Mouse (Mus musculus) bone marrow, adult 2 months (tissue): ENCODE measurements around the gene G430095P16Rik. TPM values are rescaled to one million over a fixed set of nuclear protein-coding genes. Genes with fewer than 3 reads are reported as not detected.
A peak's percentile ranks its signal among the peaks of the same experiment; 100 is the strongest.

Experiments
- H3K27ac ChIP-seq: fragments of 200-500 bp; 2 replicates; pipeline ENCODE4 v1.5.1; 2012; ENCODE audit warnings: low read depth, mild to moderate bottlenecking, control low read depth, inconsistent platforms, low read length; ENCODE audit not compliant: control insufficient read depth, poor library complexity, insufficient read depth
- H3K4me1 ChIP-seq: fragments of 200-500 bp; 2 replicates; pipeline ENCODE4 v1.6.1; 2011; ENCODE audit warnings: low read length; ENCODE audit not compliant: control insufficient read depth, insufficient read depth
- H3K4me3 ChIP-seq: fragments of 200-500 bp; replicated peaks from 2 replicates; pipeline ENCODE3; 2011; ENCODE audit warnings: mild to moderate bottlenecking, low read depth, low read length, control low read depth; ENCODE audit not compliant: control insufficient read depth
- CTCF ChIP-seq: fragments of 200-500 bp; IDR thresholded peaks from 2 replicates; pipeline ENCODE4 v1.5.1; 2011; ENCODE audit warnings: low read length, control low read depth; ENCODE audit not compliant: control insufficient read depth, insufficient read depth
- POLR2A ChIP-seq: fragments of 200-500 bp; IDR thresholded peaks from 2 replicates; pipeline ENCODE4 v1.6.1; 2011; ENCODE audit warnings: low read depth, mild to moderate bottlenecking, control low read depth, low read length, borderline replicate concordance; ENCODE audit not compliant: control insufficient read depth
- WGBS: fragments of 180-500 bp; shearing (Covaris S2); methylation state at CpG from one replicate; pipeline ENCODE4 v1.1.7; 2018; 5-methylcytosine and 5-hydroxymethylcytosine counted together
- polyA plus RNA-seq: library from polyadenylated mRNA; stranded (reverse); fragments of >200 nt; gene quantifications from 2 replicates; pipeline ENCODE4 v1.2.4, GENCODE M21; 2011; ENCODE audit warnings: low replicate concordance; ENCODE audit not compliant: missing spikeins, insufficient read depth, insufficient read length

The G430095P16Rik gene
- polyA plus RNA-seq, 1 experiment = 27.2 TPM

GRCm38 (mm10) chr8:84722530-84722849 lies 317 bp upstream of the G430095P16Rik start:
- H3K27ac ChIP-seq = peak overlapping the region; percentile 87
- 23% methylated on average over 6 of the region's 6 CpGs for WGBS
- peaks cover 16% of the 10 kb centered on the region for H3K4me1 ChIP-seq
- no peak for TF ChIP-seq CTCF
- TF ChIP-seq POLR2A = no peak
- peak overlapping the region; percentile 39 for H3K4me3 ChIP-seq

- H3K4me1 ChIP-seq = peaks cover 16% of the 10 kb centered on the region
- WGBS = 9% methylated on average over 7 of the region's 7 CpGs
- H3K4me3 ChIP-seq = peak overlapping the region; percentile 72
- TF ChIP-seq CTCF (no peak), POLR2A (peak; percentile 33; the same call in 1 of the 2 replicates)
- H3K27ac ChIP-seq = peak overlapping the region; percentile 87
Observed at GRCm38 (mm10) chr8:84723571-84723900, 729 bp downstream of the G430095P16Rik start.

GRCm38 (mm10) chr8:84724683-84725082 lies 1.9 kb downstream of the G430095P16Rik start:
- TF ChIP-seq POLR2A (peak; percentile 8; the same call in 1 of the 2 replicates), CTCF (no peak)
- H3K27ac ChIP-seq = peak overlapping the region; percentile 87
- H3K4me1 ChIP-seq = peaks cover 20% of the 10 kb centered on the region
- 42% methylated on average over 9 of the region's 9 CpGs for WGBS
- H3K4me3 ChIP-seq = peak overlapping the region; percentile 72

DNA sequence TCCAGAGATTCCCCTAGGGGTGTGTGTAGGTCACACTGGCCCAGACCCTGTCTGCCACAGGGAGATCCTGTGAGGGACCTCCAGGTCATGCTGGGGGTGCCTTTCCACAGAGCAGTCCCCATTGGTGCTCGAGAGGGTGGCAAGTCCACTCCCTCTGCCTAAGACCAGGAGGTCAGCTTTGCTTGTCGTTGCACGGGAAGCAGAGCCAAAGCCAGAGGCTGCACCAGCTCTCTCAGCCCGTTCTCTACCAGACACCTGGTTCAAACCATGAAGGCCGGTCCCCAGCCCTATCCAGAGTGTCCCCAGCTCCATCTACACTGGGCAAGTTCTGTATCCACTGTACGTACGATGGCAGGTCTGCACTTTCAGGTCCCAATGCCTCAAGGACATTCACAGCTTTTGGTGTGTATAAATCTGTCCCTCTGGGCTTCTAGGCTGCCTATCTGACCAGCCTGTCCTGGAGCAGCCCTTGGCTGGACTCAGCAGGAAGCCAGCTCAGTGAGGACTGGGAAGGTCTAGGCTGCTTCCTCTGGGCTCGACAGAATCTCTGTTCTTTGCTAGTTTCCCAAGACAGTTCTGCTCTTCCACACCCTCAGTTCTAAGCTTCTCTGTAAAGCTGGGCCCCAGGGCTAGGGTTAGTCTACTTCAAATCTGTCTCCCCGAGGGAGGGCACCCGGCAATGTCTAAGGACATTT lies 2.6 kb downstream of the G430095P16Rik start:
- WGBS = 46% methylated on average over 10 of the region's 10 CpGs
- Histone ChIP-seq H3K4me3 (no peak overlapping the region), H3K27ac (peak overlapping the region; percentile 87), H3K4me1 (peaks cover 21% of the 10 kb centered on the region)
- TF ChIP-seq CTCF (no peak), POLR2A (no peak)

- WGBS = 9% methylated on average over 3 of the region's 3 CpGs
- TF ChIP-seq CTCF (peak; percentile 40; the same call in 1 of the 2 replicates), POLR2A (no peak)
- Histone ChIP-seq H3K4me3 (no peak overlapping the region), H3K27ac (peak overlapping the region; percentile 87), H3K4me1 (peaks cover 21% of the 10 kb centered on the region)
Observed at GRCm38 (mm10) chr8:84725941-84726259, 3.1 kb downstream of the G430095P16Rik start.

DNA sequence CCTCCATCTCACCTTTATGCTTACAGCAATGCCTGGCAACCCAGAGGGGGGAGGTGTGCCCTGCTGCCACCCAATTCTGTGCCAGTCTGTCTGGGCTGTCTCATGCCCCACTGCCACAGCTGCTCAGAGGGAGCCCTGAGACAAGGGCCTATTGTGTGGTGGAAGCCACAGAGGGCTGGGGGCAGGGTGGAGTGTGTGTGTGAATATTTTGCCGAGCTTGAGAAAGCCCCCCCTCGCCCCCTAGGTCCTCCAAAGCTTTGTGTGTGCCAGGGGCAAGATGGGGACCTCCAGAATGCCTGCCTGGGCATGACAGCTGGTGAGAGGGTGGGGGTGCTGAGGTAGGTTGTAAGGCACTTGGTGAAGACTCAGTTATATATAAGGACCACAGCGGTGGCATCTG lies 5.7 kb downstream of the G430095P16Rik start:
- no peak for TF ChIP-seq CTCF
- TF ChIP-seq POLR2A = no peak
- Histone ChIP-seq H3K27ac (no peak overlapping the region; the same call in 1 of the 2 replicates), H3K4me1 (peaks cover 16% of the 10 kb centered on the region), H3K4me3 (no peak overlapping the region)
- 60% methylated on average over 3 of the region's 3 CpGs for WGBS

- H3K27ac ChIP-seq = peak overlapping the region; percentile 57
- H3K4me1 ChIP-seq = peaks cover 15% of the 10 kb centered on the region
- TF ChIP-seq POLR2A (no peak), CTCF (no peak)
- WGBS = 66% methylated on average over 16 of the region's 16 CpGs
- H3K4me3 ChIP-seq = no peak overlapping the region
Observed at GRCm38 (mm10) chr8:84729921-84730362, 7.1 kb downstream of the G430095P16Rik start.

GRCm38 (mm10) chr8:84730541-84731370 lies 7.9 kb downstream of the G430095P16Rik start:
- Histone ChIP-seq H3K27ac (peak overlapping the region; percentile 88), H3K4me3 (no peak overlapping the region), H3K4me1 (peaks cover 10% of the 10 kb centered on the region)
- 44% methylated on average over 9 of the region's 9 CpGs for WGBS
- TF ChIP-seq CTCF = no peak
- peak; percentile 44; the same call in 1 of the 2 replicates for TF ChIP-seq POLR2A
